Comparison of ENCODE assay signal across 10 mouse cellular contexts in the genomic region with DNA sequence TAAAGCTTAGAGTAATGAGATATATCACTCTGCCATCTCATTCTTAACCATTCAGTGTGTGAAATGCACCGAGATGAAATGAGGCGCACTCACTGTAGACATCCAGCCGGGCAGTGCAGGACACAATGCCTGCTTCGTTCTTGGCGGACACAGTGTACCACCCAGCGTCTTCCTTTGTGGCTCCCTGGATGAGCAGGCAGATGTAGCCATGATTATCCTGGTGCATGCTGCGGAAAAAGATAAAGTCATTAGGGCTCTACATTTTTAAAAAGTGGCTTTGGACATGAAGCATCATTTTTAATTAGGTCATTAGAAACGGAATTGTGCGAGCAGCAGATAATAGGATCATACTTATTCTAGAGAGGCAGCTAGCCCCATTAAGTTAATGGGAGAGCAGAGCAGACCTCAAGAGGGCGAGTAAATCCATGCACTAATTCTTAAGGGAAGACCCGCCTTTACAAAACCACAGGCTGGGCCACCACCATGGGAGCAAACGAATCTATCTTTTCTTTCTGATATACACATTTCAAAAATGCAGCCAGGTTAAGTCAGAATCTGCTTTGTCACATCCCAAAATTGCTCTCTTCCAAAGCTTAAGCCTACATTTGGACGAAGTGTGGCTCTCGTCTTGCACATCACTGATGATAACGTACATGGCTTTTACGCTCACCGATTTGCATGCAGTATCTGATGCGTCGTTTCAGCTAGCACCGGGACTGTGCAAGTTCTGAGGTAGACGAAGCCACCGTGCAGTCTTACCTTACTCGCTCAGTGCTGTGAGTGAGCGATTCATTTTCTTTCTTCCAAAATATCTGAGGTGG. TPM values are rescaled to one million over a fixed set of nuclear protein-coding genes. Genes with fewer than 3 reads are reported as not detected.
DNase-seq lines count a peak whose midpoint lies in the region; ATAC-seq and TF ChIP-seq lines count a peak whose summit lies in the region.
"Had no signal": no experiment of that assay in that cellular context is flagged by ENCODE, and none has a peak within 500 bp of the region (broad histone marks: within the 10 kb centered on the region; RNA-seq: fewer than 3 reads in every experiment).

No protein-coding gene starts in this region.

- peak; percentile 67 for ATAC-seq in forebrain, embryonic 13.5 days
- peak; percentile 54; the same call in 1 of the 2 replicates for ATAC-seq in midbrain, embryonic 11.5 days (ENCODE audit: low FRiP score)
- ATAC-seq in heart, embryonic 11.5 days (replicated peaks; ENCODE audit: insufficient number of reproducible peaks, low FRiP score, low TSS enrichment), result no peak

- peaks cover 36% of the 10 kb centered on the region for H3K4me1 ChIP-seq in E14TG2a.4 (replicated peaks; ENCODE audit: low read depth, low read length)
- H3K4me1 ChIP-seq in forebrain, embryonic 13.5 days, result peaks cover 33% of the 10 kb centered on the region
- H3K4me1 ChIP-seq in midbrain, embryonic 11.5 days (ENCODE audit: control insufficient read depth, insufficient read depth, low read length), result peaks cover 16% of the 10 kb centered on the region; the same call in 1 of the 2 replicates
- H3K4me1 ChIP-seq in heart, embryonic 11.5 days (ENCODE audit: control insufficient read depth, insufficient read depth, low read length), result no peaks in the 10 kb centered on the region
- H3K4me1 ChIP-seq: limb, embryonic 12.5 days had no signal

- peak; percentile 9 to 19 for DNase-seq in cerebellum, postnatal 25 days
- no peak for DNase-seq in cerebellum, postnatal 36 days
- no peak for DNase-seq in midbrain, embryonic 11.5 days (ENCODE audit: low spot score, missing footprints)
- no peak for DNase-seq in T-cell, adult 2 months (ENCODE audit: low spot score)
- DNase-seq in kidney, postnatal 14 days, result no peak

- peak overlapping the region; percentile 47 for H3K4me2 ChIP-seq in forebrain, embryonic 13.5 days
- 0 out of 2 replicates have a peak overlapping the region, but pooled peaks have one; percentile 6 for H3K4me2 ChIP-seq in midbrain, embryonic 11.5 days
- H3K4me2 ChIP-seq in heart, embryonic 11.5 days, result no peak overlapping the region
- H3K4me2 ChIP-seq: limb, embryonic 12.5 days had no signal

- WGBS in forebrain, embryonic 13.5 days, result 39% methylated on average over 24 of the region's 24 CpGs
- whole genome bisulfite sequencing in midbrain, embryonic 11.5 days, result 77% methylated on average over 24 of the region's 24 CpGs
- 90% methylated on average over 24 of the region's 24 CpGs for WGBS in heart, embryonic 11.5 days (ENCODE audit: insufficient replicate concordance)

- H3K36me3 ChIP-seq in E14TG2a.4 (ENCODE audit: insufficient read depth, low read length), result peaks cover 63% of the 10 kb centered on the region
- peaks cover 28% of the 10 kb centered on the region for H3K36me3 ChIP-seq in forebrain, embryonic 13.5 days (ENCODE audit: poor library complexity, severe bottlenecking)
- peaks cover 14% of the 10 kb centered on the region for H3K36me3 ChIP-seq in midbrain, embryonic 11.5 days (ENCODE audit: control insufficient read depth, insufficient read depth, low read length)
- peaks cover 40% of the 10 kb centered on the region for H3K36me3 ChIP-seq in heart, embryonic 11.5 days (ENCODE audit: control insufficient read depth, insufficient read depth, low read length)

- H3K27ac ChIP-seq in forebrain, embryonic 13.5 days, result peak overlapping the region; percentile 96
- H3K27ac ChIP-seq in midbrain, embryonic 11.5 days (ENCODE audit: low read depth, low read length), result peak overlapping the region; percentile 82
- H3K27ac ChIP-seq in heart, embryonic 11.5 days (ENCODE audit: low read depth, low read length), result no peak overlapping the region
- H3K27ac ChIP-seq: limb, embryonic 12.5 days; stomach, postnatal 0 days had no signal

- H3K9me3 ChIP-seq in E14TG2a.4 (ENCODE audit: low read length), result no peaks in the 10 kb centered on the region
- H3K9me3 ChIP-seq in forebrain, embryonic 13.5 days (replicated peaks), result no peaks in the 10 kb centered on the region
- no peaks in the 10 kb centered on the region for H3K9me3 ChIP-seq in midbrain, embryonic 11.5 days (ENCODE audit: control insufficient read depth, low read length)
- H3K9me3 ChIP-seq in heart, embryonic 11.5 days (replicated peaks; ENCODE audit: control insufficient read depth, low read length), result no peaks in the 10 kb centered on the region
- H3K9me3 ChIP-seq: limb, embryonic 12.5 days had no signal

- H3K27me3 ChIP-seq in E14TG2a.4 (ENCODE audit: insufficient read depth, low read length), result no peaks in the 10 kb centered on the region
- H3K27me3 ChIP-seq in forebrain, embryonic 13.5 days, result no peaks in the 10 kb centered on the region
- no peaks in the 10 kb centered on the region for H3K27me3 ChIP-seq in midbrain, embryonic 11.5 days (ENCODE audit: control insufficient read depth, insufficient read depth, low read length)
- no peaks in the 10 kb centered on the region for H3K27me3 ChIP-seq in heart, embryonic 11.5 days (ENCODE audit: control insufficient read depth, insufficient read depth, low read length)
- H3K27me3 ChIP-seq: limb, embryonic 12.5 days had no signal

- peak overlapping the region; percentile 35; the same call in 1 of the 2 replicates for H3K4me3 ChIP-seq in E14TG2a.4 (replicated peaks; ENCODE audit: low read length)
- H3K4me3 ChIP-seq in forebrain, embryonic 13.5 days, result peak overlapping the region; percentile 16
- H3K4me3 ChIP-seq in midbrain, embryonic 11.5 days (ENCODE audit: low read depth, low read length), result no peak overlapping the region
- H3K4me3 ChIP-seq in heart, embryonic 11.5 days (ENCODE audit: low read depth, low read length), result no peak overlapping the region
- H3K4me3 ChIP-seq: limb, embryonic 12.5 days had no signal

- H3K9ac ChIP-seq in forebrain, embryonic 13.5 days, result peak overlapping the region; percentile 37
- no peak overlapping the region for H3K9ac ChIP-seq in midbrain, embryonic 11.5 days (ENCODE audit: low read length)
- no peak overlapping the region for H3K9ac ChIP-seq in heart, embryonic 11.5 days (ENCODE audit: low read depth, low read length)
- H3K9ac ChIP-seq: limb, embryonic 12.5 days had no signal

- TF ChIP-seq CTCF in E14TG2a.4 (conservative IDR thresholded peaks at IDR 0.05; ENCODE audit: low read length), result no peak

RNA-seq across cellular contexts. Expression of a gene that starts 27.8 kb away (rescaled TPM):
- 25.1 and 26.6 TPM in 2 replicates for polyA plus RNA-seq in forebrain, embryonic 13.5 days (2015; fragmentation: Nextera tagmentation; extraction: Ambion mirVana)
- 27.0 and 27.1 TPM in 2 replicates for polyA plus RNA-seq in midbrain, embryonic 11.5 days (2014; fragmentation: Nextera tagmentation; extraction: Ambion mirVana)
- polyA plus RNA-seq in heart, embryonic 11.5 days (2014; fragmentation: Nextera tagmentation; extraction: Ambion mirVana), result 30.2 and 41.3 TPM in 2 replicates

Comparison
In these comparisons a context has a peak if more than half of its experiments do, and no peak if none do; other contexts are left out.
1. DNase-seq: peak in cerebellum, postnatal 25 days (2 of 2); none in cerebellum, postnatal 36 days (0 of 2), midbrain, embryonic 11.5 days (single experiment), T-cell, adult 2 months (single experiment) and kidney, postnatal 14 days (single experiment).
2. H3K4me3 ChIP-seq: peak in E14TG2a.4 (single experiment) and forebrain, embryonic 13.5 days (single experiment); none in midbrain, embryonic 11.5 days (single experiment) and heart, embryonic 11.5 days (single experiment).